Mouse (Mus musculus) midbrain, embryonic 13.5 days (tissue): Measurements from ENCODE around the gene Ccdc171. TPM values are rescaled to one million over a fixed set of nuclear protein-coding genes. Genes with fewer than 3 reads are reported as not detected.
A peak's percentile ranks its signal among the peaks of the same experiment; 100 is the strongest.
"Not testable (repeated sequence)": the region's sequence is repeated elsewhere in the genome, so short reads cannot be mapped to it uniquely, and the experiment has no call there.

Experiments
- ATAC-seq: fragments of 200-750 bp; cut with Nextera tagmentation; 2 replicates; pipeline ENCODE4 v1.8.0; 2017; ENCODE audit warnings: mild to moderate bottlenecking, moderate TSS enrichment, moderate library complexity
- H3K27ac ChIP-seq: fragments of 300-500 bp; sonication (generic); 2 replicates; pipeline ENCODE4 v1.5.1; 2015; ENCODE audit warnings: inconsistent platforms, mild to moderate bottlenecking, moderate library complexity
- H3K27me3 ChIP-seq: fragments of 300-500 bp; sonication (generic); 2 replicates; pipeline ENCODE4 v1.6.1; 2015; ENCODE audit warnings: mild to moderate bottlenecking, inconsistent platforms
- H3K36me3 ChIP-seq: fragments of 300-500 bp; sonication (generic); 2 replicates; pipeline ENCODE4 v1.6.1; 2015; ENCODE audit warnings: mild to moderate bottlenecking, inconsistent platforms
- H3K4me1 ChIP-seq: fragments of 300-500 bp; sonication (generic); replicated peaks from 2 replicates; pipeline ENCODE4 v1.6.1; 2015; ENCODE audit warnings: inconsistent platforms
- H3K4me2 ChIP-seq: fragments of 300-500 bp; sonication (generic); replicated peaks from 2 replicates; pipeline ENCODE4 v1.6.1; 2015; ENCODE audit warnings: moderate library complexity, mild to moderate bottlenecking, inconsistent platforms
- H3K4me3 ChIP-seq: fragments of 300-500 bp; sonication (generic); replicated peaks from 2 replicates; pipeline ENCODE4 v1.5.1; 2015; ENCODE audit warnings: mild to moderate bottlenecking, inconsistent platforms
- H3K9ac ChIP-seq: fragments of 300-500 bp; sonication (generic); replicated peaks from 2 replicates; pipeline ENCODE4 v1.6.1; 2015; ENCODE audit warnings: mild to moderate bottlenecking, inconsistent platforms
- H3K9me3 ChIP-seq: fragments of 300-500 bp; sonication (generic); 2 replicates; pipeline ENCODE4 v1.6.1; 2016; ENCODE audit warnings: mild to moderate bottlenecking, inconsistent platforms
- WGBS: fragments of 180-500 bp; shearing (Covaris S2); methylation state at CpG from one replicate; pipeline ENCODE4 v1.1.7; 2015; 5-methylcytosine and 5-hydroxymethylcytosine counted together
- polyA plus RNA-seq: library from polyadenylated mRNA; unstranded; fragments of >200 nt; fragmentation: Nextera tagmentation; extraction: Ambion mirVana; gene quantifications from 2 replicates; pipeline ENCODE4 v1.2.1, GENCODE M21; 2015

Ccdc171 gene
- polyA plus RNA-seq, 1 experiment from 2014 or later: 5.6 TPM

DNA sequence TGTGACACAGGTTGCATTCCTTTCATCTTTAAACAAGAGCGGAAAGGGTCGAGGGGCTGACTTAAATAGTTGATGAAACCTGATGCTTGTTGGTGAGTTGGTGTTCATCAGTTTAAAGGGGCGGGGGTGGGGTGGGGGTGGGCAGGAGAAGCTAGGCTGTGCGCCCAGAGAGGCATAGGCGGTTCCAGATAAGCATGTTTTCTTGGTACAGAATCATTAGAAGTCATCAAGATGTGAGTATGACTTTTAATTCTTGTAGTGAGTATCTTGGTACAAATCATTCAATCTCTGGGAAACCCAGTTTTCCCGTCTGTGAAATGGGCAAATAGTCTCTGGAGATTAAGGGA lies 1.6 kb downstream of the Ccdc171 start:
- Histone ChIP-seq H3K4me3 (no peak overlapping the region), H3K27ac (no peak overlapping the region), H3K27me3 (no peaks in the 10 kb centered on the region), H3K4me1 (peaks cover 23% of the 10 kb centered on the region), H3K4me2 (peak overlapping the region; percentile 83; the same call in 1 of the 2 replicates), H3K9ac (no peak overlapping the region), H3K36me3 (no peaks in the 10 kb centered on the region), H3K9me3 (0 out of 2 replicates have a peak, but pooled peaks cover 3% of the 10 kb centered on the region)
- ATAC-seq: no peak
- WGBS: 59% methylated on average over 6 of the region's 6 CpGs

DNA sequence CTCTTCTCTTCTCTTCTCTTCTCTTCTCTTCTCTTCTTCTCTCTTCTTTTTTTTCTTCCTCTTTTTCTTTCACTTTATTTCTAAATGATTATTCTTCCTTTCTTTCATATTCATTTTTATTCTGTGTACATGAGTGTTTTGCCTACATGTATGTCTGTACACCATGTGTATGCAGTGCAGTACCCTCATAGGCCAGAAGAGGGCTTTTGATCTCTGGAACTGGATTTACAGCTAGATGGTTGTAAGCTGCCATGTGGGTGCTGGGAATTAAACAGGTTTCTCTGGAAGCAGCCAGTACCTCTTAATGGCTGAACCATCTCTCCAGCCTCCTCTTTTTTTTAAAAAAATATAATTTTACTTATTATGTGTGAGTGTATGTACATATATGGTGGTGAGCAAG lies 2.6 kb downstream of the Ccdc171 start:
- no peak for ATAC-seq
- Histone ChIP-seq H3K4me2 (no peak overlapping the region), H3K27ac (no peak overlapping the region), H3K4me3 (no peak overlapping the region), H3K9me3 (0 out of 2 replicates have a peak, but pooled peaks cover 3% of the 10 kb centered on the region), H3K27me3 (no peaks in the 10 kb centered on the region), H3K9ac (no peak overlapping the region), H3K36me3 (no peaks in the 10 kb centered on the region), H3K4me1 (peaks cover 22% of the 10 kb centered on the region)

DNA sequence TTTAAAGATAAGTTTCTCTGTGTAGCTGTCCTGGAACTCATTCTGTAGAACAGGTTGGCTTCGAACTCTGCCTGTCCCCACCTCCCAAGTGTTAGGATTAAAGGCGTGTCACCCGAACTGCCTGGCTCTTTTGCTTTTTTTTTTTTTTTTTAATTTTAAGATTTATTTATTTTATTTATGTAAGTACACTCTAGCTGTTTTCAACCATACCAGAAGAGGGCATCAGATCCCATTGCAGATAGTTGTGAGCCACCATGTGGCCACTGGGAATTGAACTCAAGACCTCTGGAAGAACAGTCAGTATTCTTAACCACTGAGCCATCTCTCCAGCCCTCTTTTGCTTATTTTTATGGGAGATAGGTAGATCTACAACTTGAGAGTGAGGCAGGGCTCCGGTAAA lies 4.7 kb downstream of the Ccdc171 start:
- 94% methylated on average over 4 of the region's 4 CpGs for WGBS
- H3K36me3 ChIP-seq, H3K4me2 ChIP-seq, H3K9me3 ChIP-seq, H3K9ac ChIP-seq, H3K27me3 ChIP-seq, ATAC-seq, H3K27ac ChIP-seq, H3K4me3 ChIP-seq, H3K4me1 ChIP-seq: not testable (repeated sequence)

DNA sequence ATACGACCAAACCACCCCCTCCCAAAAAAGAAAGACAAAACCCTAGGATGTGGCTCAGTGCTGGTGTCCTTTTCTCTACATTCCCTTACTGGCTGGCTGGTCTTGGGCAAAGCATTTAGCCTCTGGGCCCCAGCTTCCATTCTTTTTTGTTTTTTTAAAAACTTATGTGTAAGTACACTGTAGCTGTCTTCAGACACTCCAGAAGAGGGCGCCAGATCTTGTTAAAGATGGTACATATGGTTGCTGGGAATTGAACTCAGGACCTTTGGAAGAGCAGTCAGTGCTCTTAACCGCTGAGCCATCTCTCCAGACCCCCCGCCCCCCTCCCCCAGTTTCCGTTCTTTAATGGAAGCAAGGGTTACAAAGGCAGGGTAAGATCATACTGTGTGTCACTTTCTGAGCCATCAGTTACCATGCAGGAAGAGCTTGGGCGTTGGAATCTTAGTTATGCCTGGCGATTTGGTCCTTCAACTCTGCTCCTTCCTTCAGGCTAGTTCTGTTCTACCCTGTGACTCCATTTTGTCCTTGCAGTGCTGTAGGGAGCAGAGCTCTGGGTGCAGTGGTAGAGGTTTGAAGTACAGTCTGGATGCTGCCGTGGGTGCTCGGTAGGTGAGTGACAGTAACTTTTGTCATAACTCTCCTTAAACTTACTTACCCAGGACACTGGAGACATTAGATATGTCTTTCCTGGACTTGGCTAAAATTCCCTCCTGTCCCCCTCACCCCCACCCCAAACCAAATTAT lies 8.0 kb downstream of the Ccdc171 start:
- Histone ChIP-seq H3K4me3 (no peak overlapping the region), H3K27ac (no peak overlapping the region), H3K9me3 (no peaks in the 10 kb centered on the region), H3K36me3 (no peaks in the 10 kb centered on the region), H3K4me1 (no peaks in the 10 kb centered on the region), H3K9ac (no peak overlapping the region), H3K4me2 (no peak overlapping the region), H3K27me3 (no peaks in the 10 kb centered on the region)
- 89% methylated on average over 9 of the region's 9 CpGs for WGBS
- ATAC-seq: no peak

DNA sequence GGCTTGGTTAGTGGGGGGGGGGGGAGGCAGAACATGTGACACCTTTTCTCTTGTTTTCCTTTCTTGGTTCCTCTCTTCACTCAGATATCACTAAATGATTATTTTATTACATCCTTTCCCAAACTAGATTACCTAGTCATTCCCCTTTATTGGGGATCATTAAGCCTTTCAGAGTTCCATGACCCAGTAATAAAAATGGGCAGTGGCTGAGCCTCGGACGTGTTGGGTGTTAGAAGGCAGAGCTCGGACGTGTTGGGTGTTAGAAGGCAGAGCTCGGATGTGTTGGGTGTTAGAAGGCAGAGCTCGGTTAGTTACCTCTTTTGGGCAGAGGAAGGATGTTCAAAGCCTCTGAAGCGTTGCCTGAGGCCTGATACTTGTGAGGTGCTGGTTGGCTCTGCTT lies 8.7 kb downstream of the Ccdc171 start:
- H3K27me3 ChIP-seq: no peaks in the 10 kb centered on the region
- H3K4me1 ChIP-seq: no peaks in the 10 kb centered on the region
- 86% methylated on average over 7 of the region's 7 CpGs for WGBS
- no peak overlapping the region for H3K4me3 ChIP-seq
- H3K9me3 ChIP-seq: no peaks in the 10 kb centered on the region
- no peak for ATAC-seq
- H3K9ac ChIP-seq: no peak overlapping the region
- no peak overlapping the region for H3K4me2 ChIP-seq
- no peaks in the 10 kb centered on the region for H3K36me3 ChIP-seq
- no peak overlapping the region for H3K27ac ChIP-seq

DNA sequence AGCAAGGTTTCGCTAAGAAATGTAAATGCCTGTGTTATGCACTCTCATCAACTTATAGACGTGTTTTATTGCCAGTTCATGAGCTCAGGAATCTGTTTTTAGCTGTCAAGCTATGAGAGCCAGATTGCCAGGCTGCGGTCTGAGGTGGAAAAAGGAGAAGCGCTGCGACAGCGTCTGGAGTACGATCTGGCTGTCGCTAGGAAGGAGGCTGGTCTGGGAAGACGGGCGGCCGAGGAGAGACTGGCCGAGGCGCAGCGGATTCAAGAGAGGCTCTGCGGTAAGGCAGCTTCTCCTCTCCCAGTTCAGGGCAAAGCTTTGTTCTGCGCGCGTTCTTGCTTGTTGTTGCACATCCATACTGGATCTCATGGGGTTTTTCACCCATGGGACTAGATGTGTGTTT lies 24.2 kb downstream of the Ccdc171 start:
- Histone ChIP-seq H3K4me1 (no peaks in the 10 kb centered on the region), H3K36me3 (no peaks in the 10 kb centered on the region), H3K27me3 (no peaks in the 10 kb centered on the region), H3K4me2 (0 out of 2 replicates have a peak overlapping the region, but pooled peaks have one; percentile 3), H3K9ac (no peak overlapping the region), H3K9me3 (no peaks in the 10 kb centered on the region), H3K4me3 (no peak overlapping the region), H3K27ac (peak overlapping the region; percentile 35; the same call in 1 of the 2 replicates)
- WGBS: 67% methylated on average over 18 of the region's 18 CpGs
- no peak for ATAC-seq

DNA sequence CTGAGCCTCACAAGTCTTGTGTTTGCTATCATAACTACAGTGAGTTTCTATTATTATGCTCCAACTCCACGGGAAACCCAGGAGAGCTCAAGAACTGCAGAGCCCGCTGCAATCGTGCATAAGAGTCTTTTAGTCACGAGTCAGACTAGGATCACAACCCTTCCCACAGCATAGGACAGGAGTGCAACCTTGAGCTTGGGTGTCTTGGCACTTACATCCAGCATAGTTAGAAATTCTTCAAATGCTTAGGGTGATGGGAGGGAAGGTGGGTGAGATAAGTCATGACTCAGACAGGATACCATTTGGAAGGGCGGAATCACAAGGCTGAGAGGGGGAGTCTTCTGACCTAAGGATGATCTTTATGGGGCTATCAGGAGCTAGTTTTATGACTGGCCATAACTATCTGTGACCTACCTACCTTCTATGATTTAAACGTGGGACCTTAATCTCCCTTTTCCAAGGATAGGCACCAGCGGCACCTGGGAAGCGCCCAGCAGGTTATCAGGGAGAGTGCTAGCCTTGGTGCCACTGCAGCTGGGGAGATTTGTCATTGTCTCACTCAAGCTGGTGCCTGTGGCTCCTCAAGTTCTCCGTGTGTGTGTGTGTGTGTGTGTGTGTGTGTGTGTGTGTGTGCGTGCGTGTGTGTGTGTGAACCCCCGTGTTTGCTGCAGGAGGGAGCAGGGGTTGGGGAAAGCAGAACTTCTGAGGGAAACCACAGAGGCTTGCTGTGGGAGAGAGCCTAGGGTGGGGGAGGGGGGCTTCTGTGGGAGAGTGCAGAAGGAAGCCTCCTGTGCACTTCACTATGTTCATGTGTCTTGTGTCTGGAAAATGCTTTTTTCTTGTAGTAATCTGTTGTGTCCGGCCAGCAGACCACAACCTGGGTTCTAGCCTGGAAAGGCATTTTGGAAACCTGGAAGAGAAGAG lies 42.1 kb downstream of the Ccdc171 start:
- no peaks in the 10 kb centered on the region for H3K36me3 ChIP-seq
- H3K4me1 ChIP-seq: no peaks in the 10 kb centered on the region; the same call in 1 of the 2 replicates
- no peak overlapping the region for H3K4me2 ChIP-seq
- H3K27me3 ChIP-seq: no peaks in the 10 kb centered on the region
- WGBS: 27% methylated on average over 13 of the region's 13 CpGs
- H3K4me3 ChIP-seq: no peak overlapping the region
- ATAC-seq: peak; percentile 70; the same call in 1 of the 2 replicates
- no peaks in the 10 kb centered on the region for H3K9me3 ChIP-seq
- H3K27ac ChIP-seq: no peak overlapping the region
- H3K9ac ChIP-seq: no peak overlapping the region

DNA sequence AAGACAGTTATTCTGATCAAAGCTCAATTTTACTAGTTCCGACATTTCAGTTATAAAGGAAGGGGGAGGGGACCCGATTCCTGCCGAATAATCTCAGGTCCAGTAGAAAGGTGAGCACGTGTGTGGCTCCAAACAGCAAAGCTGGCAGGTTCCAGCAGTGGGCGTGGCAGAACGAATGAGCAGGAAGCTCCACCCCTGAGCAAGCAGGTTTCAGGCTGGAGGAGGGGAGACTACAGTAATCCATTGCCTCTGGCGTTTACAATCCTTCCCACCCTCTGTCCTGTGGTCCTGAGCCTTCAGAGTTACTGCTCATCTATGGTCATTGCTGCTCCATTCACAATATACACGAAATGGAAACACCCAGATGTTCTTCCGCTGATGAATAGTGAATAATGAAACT lies 42.8 kb downstream of the Ccdc171 start:
- H3K27me3 ChIP-seq, H3K27ac ChIP-seq, H3K9ac ChIP-seq, H3K9me3 ChIP-seq, H3K36me3 ChIP-seq, ATAC-seq, H3K4me3 ChIP-seq, H3K4me1 ChIP-seq: not testable (repeated sequence)
- peak overlapping the region; percentile 27; the same call in 1 of the 2 replicates for H3K4me2 ChIP-seq
- 10% methylated on average over 9 of the region's 9 CpGs for WGBS

DNA sequence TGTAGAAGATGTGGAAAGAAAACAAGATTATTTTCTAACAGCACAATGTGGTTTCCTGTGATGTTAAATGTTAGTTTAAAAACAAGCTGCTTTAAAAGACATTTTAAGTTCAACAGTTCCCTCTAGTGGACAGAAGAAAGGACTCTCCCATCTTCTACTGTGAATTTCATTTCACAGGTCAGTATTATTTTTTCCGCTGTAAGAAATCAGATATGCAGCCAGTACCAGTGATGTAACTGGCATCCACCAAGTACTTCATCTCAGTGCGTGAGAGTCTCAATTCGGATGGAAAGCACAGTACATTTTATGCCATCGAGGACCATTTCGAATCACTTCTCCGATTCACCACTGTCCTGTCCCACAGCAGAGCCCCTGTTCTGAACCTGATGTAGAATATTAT lies 45.2 kb downstream of the Ccdc171 start:
- Histone ChIP-seq H3K4me1 (no peaks in the 10 kb centered on the region; the same call in 1 of the 2 replicates), H3K9ac (no peak overlapping the region), H3K9me3 (no peaks in the 10 kb centered on the region), H3K27me3 (no peaks in the 10 kb centered on the region), H3K4me3 (no peak overlapping the region), H3K27ac (no peak overlapping the region), H3K4me2 (no peak overlapping the region), H3K36me3 (no peaks in the 10 kb centered on the region)
- WGBS: 68% methylated on average over 6 of the region's 6 CpGs
- ATAC-seq: peak; percentile 60

DNA sequence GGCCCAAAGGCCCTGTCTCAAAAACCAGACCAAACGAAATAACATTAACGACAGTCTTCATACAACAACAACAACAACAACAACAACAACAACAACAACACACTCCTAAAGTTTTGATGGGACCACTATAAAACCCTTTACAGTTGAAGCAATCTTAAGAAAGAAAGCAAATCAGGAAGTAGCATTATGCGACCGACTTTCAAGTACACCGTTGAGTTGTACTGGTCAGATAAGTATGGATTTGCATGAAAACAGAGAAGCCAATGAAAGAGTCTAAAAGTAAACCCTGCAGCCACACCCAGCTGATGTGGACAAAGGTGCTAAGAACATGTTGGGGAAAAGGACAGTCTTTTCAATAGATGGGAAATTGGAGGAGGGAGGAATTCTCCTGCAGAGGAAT lies 45.7 kb downstream of the Ccdc171 start:
- ATAC-seq: no peak
- Histone ChIP-seq H3K4me1 (no peaks in the 10 kb centered on the region; the same call in 1 of the 2 replicates), H3K4me3 (no peak overlapping the region), H3K9me3 (no peaks in the 10 kb centered on the region), H3K27ac (no peak overlapping the region), H3K4me2 (no peak overlapping the region), H3K36me3 (no peaks in the 10 kb centered on the region), H3K27me3 (no peaks in the 10 kb centered on the region), H3K9ac (no peak overlapping the region)
- WGBS: 85% methylated on average over 5 of the region's 5 CpGs

DNA sequence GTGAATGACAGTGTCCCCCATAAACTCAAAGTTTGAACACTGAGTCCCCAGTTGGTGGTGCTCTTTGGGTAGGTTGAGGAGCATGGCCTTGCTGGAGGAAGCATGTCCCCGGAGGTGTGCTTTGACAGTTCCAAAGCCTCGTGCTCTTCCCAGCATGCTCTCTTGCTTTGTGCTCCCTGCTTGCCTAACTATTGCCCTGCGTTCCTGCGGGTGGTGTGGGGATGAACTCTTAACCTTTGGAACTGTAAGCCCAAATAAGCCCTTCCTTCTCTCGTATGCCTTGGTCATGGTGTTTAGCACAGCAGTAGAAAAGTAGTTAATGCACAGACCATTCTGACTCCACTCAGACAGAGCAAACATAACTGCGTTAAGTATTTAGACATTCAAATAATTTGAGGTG lies 47.2 kb downstream of the Ccdc171 start:
- no peak overlapping the region for H3K4me2 ChIP-seq
- H3K9ac ChIP-seq: no peak overlapping the region
- H3K4me3 ChIP-seq: no peak overlapping the region
- 78% methylated on average over 6 of the region's 6 CpGs for WGBS
- H3K27me3 ChIP-seq: no peaks in the 10 kb centered on the region
- no peaks in the 10 kb centered on the region; the same call in 1 of the 2 replicates for H3K4me1 ChIP-seq
- H3K36me3 ChIP-seq: no peaks in the 10 kb centered on the region
- no peak overlapping the region for H3K27ac ChIP-seq
- no peak for ATAC-seq
- no peaks in the 10 kb centered on the region for H3K9me3 ChIP-seq

DNA sequence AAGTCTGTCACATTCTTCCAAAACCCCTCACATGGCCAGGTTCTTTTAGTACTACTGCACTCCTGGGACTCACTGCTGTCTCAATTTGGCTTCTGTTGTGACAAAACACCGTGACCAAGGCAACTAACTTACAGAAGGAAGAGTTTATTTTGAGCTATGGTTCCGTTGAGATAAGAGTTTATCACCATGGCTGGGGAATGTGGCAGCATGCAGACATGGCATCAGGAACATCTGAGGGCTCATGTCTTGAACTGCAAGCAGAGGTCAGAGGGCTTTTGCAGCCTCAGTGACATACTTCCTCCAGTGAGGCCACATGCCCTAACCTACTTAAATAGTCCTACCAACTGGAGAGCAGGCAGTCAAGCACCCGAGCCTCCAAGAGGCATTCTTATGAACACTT lies 51.0 kb downstream of the Ccdc171 start:
- H3K36me3 ChIP-seq: no peaks in the 10 kb centered on the region
- no peak overlapping the region for H3K9ac ChIP-seq
- H3K4me2 ChIP-seq: no peak overlapping the region
- no peaks in the 10 kb centered on the region for H3K9me3 ChIP-seq
- H3K27me3 ChIP-seq: no peaks in the 10 kb centered on the region
- 78% methylated on average over 3 of the region's 3 CpGs for WGBS
- no peak for ATAC-seq
- no peaks in the 10 kb centered on the region for H3K4me1 ChIP-seq
- no peak overlapping the region for H3K4me3 ChIP-seq
- H3K27ac ChIP-seq: no peak overlapping the region
